Mouse (Mus musculus) kidney, postnatal 0 days (tissue): Measurements from ENCODE around the gene Uba1. TPM values are rescaled to one million over a fixed set of nuclear protein-coding genes. Genes with fewer than 3 reads are reported as not detected.

ENCODE experiments used
- ATAC-seq: fragments of 200-750 bp; cut with Nextera tagmentation; replicated peaks from 2 replicates; pipeline ENCODE4 v1.8.0; 2017; ENCODE audit warnings: low read depth, moderate number of reproducible peaks, moderate TSS enrichment, moderate library complexity; ENCODE audit not compliant: low FRiP score
- DNase-seq: peaks from one replicate; pipeline ENCODE4 v3.0.0-alpha.2; 2016; ENCODE audit warnings: low spot score
- H3K27ac ChIP-seq: fragments of 300-500 bp; sonication (generic); 2 replicates; pipeline ENCODE4 v1.5.1; 2014; ENCODE audit warnings: mild to moderate bottlenecking
- H3K27me3 ChIP-seq: fragments of 300-500 bp; sonication (generic); 2 replicates; pipeline ENCODE4 v1.6.1; 2014; ENCODE audit warnings: low read length, mixed read lengths; ENCODE audit not compliant: insufficient read depth
- H3K36me3 ChIP-seq: fragments of 300-500 bp; sonication (generic); 2 replicates; pipeline ENCODE4 v1.6.1; 2014; ENCODE audit warnings: low read length, mixed read lengths; ENCODE audit not compliant: insufficient read depth
- H3K4me1 ChIP-seq: fragments of 300-500 bp; sonication (generic); replicated peaks from 2 replicates; pipeline ENCODE4 v1.6.1; 2014; ENCODE audit warnings: antibody characterized with exemption, low read length, mixed read lengths; ENCODE audit not compliant: insufficient read depth
- H3K4me2 ChIP-seq: fragments of 300-500 bp; sonication (generic); 2 replicates; pipeline ENCODE4 v1.6.1; 2014; ENCODE audit warnings: mild to moderate bottlenecking, low read length, moderate library complexity, mixed read lengths
- H3K4me3 ChIP-seq: fragments of 300-500 bp; sonication (generic); replicated peaks from 2 replicates; pipeline ENCODE4 v1.5.1; 2014; ENCODE audit warnings: low read depth, low read length
- H3K9ac ChIP-seq: fragments of 300-500 bp; sonication (generic); 2 replicates; pipeline ENCODE4 v1.6.1; 2014; ENCODE audit warnings: low read depth, low read length
- H3K9me3 ChIP-seq: fragments of 300-500 bp; sonication (generic); replicated peaks from 2 replicates; pipeline ENCODE4 v1.6.1; 2016; ENCODE audit warnings: low read length, inconsistent platforms, mixed read lengths
- CTCF ChIP-seq: IDR thresholded peaks from 2 replicates; pipeline ENCODE4 v1.5.1; 2016; ENCODE audit warnings: antibody characterized with exemption, low read depth, mild to moderate bottlenecking, moderate library complexity
- WGBS: fragments of 180-500 bp; shearing (Covaris S2); extraction: QIAGEN DNeasy Blood & Tissue Kit; methylation state at CpG from one replicate; pipeline ENCODE4 v1.1.7; 2014; 5-methylcytosine and 5-hydroxymethylcytosine counted together
- polyA plus RNA-seq: library from polyadenylated mRNA; unstranded; fragments of >200 nt; fragmentation: Nextera tagmentation; extraction: Ambion mirVana; gene quantifications from 2 replicates; pipeline ENCODE4 v1.2.1, GENCODE M21; 2015

Gene Uba1
- 119 and 131 TPM in 2 replicates for polyA plus RNA-seq

- Histone ChIP-seq H3K36me3 (no peaks in the 10 kb centered on the region), H3K4me3 (peak within 1 kb of the TSS; percentile 43), H3K4me2 (peak within 1 kb of the TSS; percentile 76), H3K9ac (peak within 1 kb of the TSS; percentile 31; the same call in 1 of the 2 replicates), H3K27me3 (no peaks in the 10 kb centered on the region), H3K27ac (0 out of 2 replicates have a peak within 1 kb of the TSS, but pooled peaks have one; percentile 19), H3K9me3 (no peaks in the 10 kb centered on the region), H3K4me1 (no peaks in the 10 kb centered on the region)
- peak; percentile 86 for DNase-seq
- ATAC-seq: peak; percentile 83
- no peak for TF ChIP-seq CTCF
- 25% methylated on average over 27 of the region's 27 CpGs for WGBS
Observed at GRCm38 (mm10) chrX:20658026-20658652, at the start of gene Uba1. Gene Uba1 (plus strand): TSS chrX:20658326.

GRCm38 (mm10) chrX:20608500-20608899 lies 49.6 kb upstream of the Uba1 start:
- Histone ChIP-seq H3K4me3 (no peak overlapping the region), H3K27me3 (no peaks in the 10 kb centered on the region), H3K9me3 (no peaks in the 10 kb centered on the region), H3K27ac (no peak overlapping the region), H3K9ac (no peak overlapping the region), H3K4me1 (no peaks in the 10 kb centered on the region), H3K4me2 (no peak overlapping the region), H3K36me3 (no peaks in the 10 kb centered on the region)
- 85% methylated on average over 4 of the region's 4 CpGs for WGBS
- ATAC-seq (no peak), DNase-seq (no peak)
- TF ChIP-seq CTCF: no peak

- H3K4me2 ChIP-seq: peak overlapping the region; percentile 54
- WGBS: 19% methylated on average over 16 of the region's 17 CpGs
- ATAC-seq (peak; percentile 27), DNase-seq (no peak)
- H3K27ac ChIP-seq: peak overlapping the region; percentile 88
- peak overlapping the region; percentile 69 for H3K9ac ChIP-seq
- H3K27me3 ChIP-seq: no peaks in the 10 kb centered on the region
- no peak for TF ChIP-seq CTCF
- no peaks in the 10 kb centered on the region for H3K36me3 ChIP-seq
- H3K9me3 ChIP-seq: no peaks in the 10 kb centered on the region
- peak overlapping the region; percentile 63 for H3K4me3 ChIP-seq
- H3K4me1 ChIP-seq: no peaks in the 10 kb centered on the region
Observed at GRCm38 (mm10) chrX:20616861-20617175, 41.3 kb upstream of the Uba1 start.

GRCm38 (mm10) chrX:20617176-20617902 lies 40.8 kb upstream of the Uba1 start, which contains the start of the genes Rbm10 and Ndufb11:
Gene Rbm10 (plus strand): TSS chrX:20617503.
Gene Ndufb11 (minus strand): TSS chrX:20617619.
- DNase-seq (peak; percentile 89), ATAC-seq (peak; percentile 98)
- H3K4me3 ChIP-seq: peak within 1 kb of the TSS; percentile 63
- peak within 1 kb of the TSS; percentile 76 for H3K9ac ChIP-seq
- WGBS: 24% methylated on average over 48 of the region's 49 CpGs
- no peaks in the 10 kb centered on the region for H3K4me1 ChIP-seq
- no peaks in the 10 kb centered on the region for H3K36me3 ChIP-seq
- peak within 1 kb of the TSS; percentile 56 for H3K4me2 ChIP-seq
- no peaks in the 10 kb centered on the region for H3K27me3 ChIP-seq
- H3K9me3 ChIP-seq: no peaks in the 10 kb centered on the region
- peak within 1 kb of the TSS; percentile 88 for H3K27ac ChIP-seq
- no peak for TF ChIP-seq CTCF

- H3K36me3 ChIP-seq: no peaks in the 10 kb centered on the region
Observed at GRCm38 (mm10) chrX:20617903-20618399, 40.2 kb upstream of the Uba1 start.

GRCm38 (mm10) chrX:20638141-20638540 lies 20.0 kb upstream of the Uba1 start:
- TF ChIP-seq CTCF: no peak
- H3K4me3 ChIP-seq: no peak overlapping the region
- H3K9ac ChIP-seq: no peak overlapping the region
- ATAC-seq: no peak
- no peak for DNase-seq
- peaks cover 15% of the 10 kb centered on the region; the same call in 1 of the 2 replicates for H3K36me3 ChIP-seq
- no peaks in the 10 kb centered on the region for H3K27me3 ChIP-seq
- WGBS: 89% methylated on average over 2 of the region's 2 CpGs
- H3K9me3 ChIP-seq: no peaks in the 10 kb centered on the region
- no peak overlapping the region for H3K27ac ChIP-seq
- H3K4me1 ChIP-seq: no peaks in the 10 kb centered on the region
- no peak overlapping the region for H3K4me2 ChIP-seq

More at GRCm38 (mm10) chrX:20617903-20618399, 40.2 kb upstream of the Uba1 start:
- Histone ChIP-seq H3K9ac (peak overlapping the region; percentile 76), H3K4me1 (no peaks in the 10 kb centered on the region), H3K4me2 (peak overlapping the region; percentile 56), H3K9me3 (no peaks in the 10 kb centered on the region), H3K4me3 (peak overlapping the region; percentile 63), H3K27ac (peak overlapping the region; percentile 88), H3K27me3 (no peaks in the 10 kb centered on the region)
- DNase-seq (no peak), ATAC-seq (peak; percentile 54)
- WGBS: 25% methylated on average over 31 of the region's 31 CpGs
- TF ChIP-seq CTCF: no peak
